Mouse (Mus musculus) myocyte (in vitro differentiated cells): ENCODE data around the gene Col4a2. TPM values are rescaled to one million over a fixed set of nuclear protein-coding genes. Genes with fewer than 3 reads are reported as not detected.

Experiments
- H3K27me3 ChIP-seq: one replicate; pipeline ENCODE4 v1.6.1; 2011; ENCODE audit not compliant: control insufficient read depth, insufficient read depth, insufficient read length
- H3K36me3 ChIP-seq: one replicate; pipeline ENCODE4 v1.6.1; 2011; ENCODE audit not compliant: control insufficient read depth, insufficient read depth
- H3K4me2 ChIP-seq: one replicate; pipeline ENCODE4 v1.6.1; 2011; ENCODE audit warnings: low read depth, control low read depth
- H3K4me3 ChIP-seq: one replicate; pipeline ENCODE4 v1.5.1; 2011; ENCODE audit warnings: mild to moderate bottlenecking, control low read depth, moderate library complexity
- H3K79me2 ChIP-seq: one replicate; pipeline ENCODE4 v1.6.1; 2011; ENCODE audit not compliant: control insufficient read depth, insufficient read depth
- H3ac ChIP-seq: one replicate; pipeline ENCODE4 v1.6.1; 2011; ENCODE audit not compliant: control insufficient read depth, insufficient read length
- CEBPB ChIP-seq: IDR thresholded peaks from 2 replicates; pipeline ENCODE4 v1.6.1; 2011; ENCODE audit warnings: mild to moderate bottlenecking, moderate library complexity; ENCODE audit not compliant: poor library complexity, insufficient read depth, severe bottlenecking
- E2F4 ChIP-seq: IDR thresholded peaks from one replicate; pipeline ENCODE4 v1.6.1; 2011; ENCODE audit warnings: mild to moderate bottlenecking, control low read depth, moderate library complexity; ENCODE audit not compliant: insufficient read depth
- MAX ChIP-seq: IDR thresholded peaks from one replicate; pipeline ENCODE4 v1.6.1; 2011; ENCODE audit warnings: low read depth, mild to moderate bottlenecking, control low read depth
- MYOD1 ChIP-seq, 3 experiments: IDR thresholded peaks; one replicate each; pipeline ENCODE4 v1.6.1; 2011; ENCODE audit warnings: control low read depth in 2 of 3, low read depth in 2 of 3, mild to moderate bottlenecking in 2 of 3, moderate library complexity in 1 of 3; ENCODE audit not compliant: insufficient read length in 2 of 3, control insufficient read depth in 1 of 3
- MYOG ChIP-seq, 3 experiments: IDR thresholded peaks; one replicate each; pipeline ENCODE4 v1.6.1; 2011; ENCODE audit warnings: control low read depth in 2 of 3, low read depth in 2 of 3, mild to moderate bottlenecking in 2 of 3; ENCODE audit not compliant: insufficient read length in 2 of 3, control insufficient read depth in 1 of 3, insufficient read depth in 1 of 3
- POLR2A ChIP-seq: IDR thresholded peaks from one replicate; pipeline ENCODE4 v1.6.1; 2011; ENCODE audit warnings: low read depth, mild to moderate bottlenecking, control low read depth, moderate library complexity; ENCODE audit not compliant: insufficient read length
- POLR2AphosphoS2 ChIP-seq: IDR thresholded peaks from one replicate; pipeline ENCODE4 v1.6.1; 2011; ENCODE audit warnings: low read depth, control low read depth; ENCODE audit not compliant: insufficient read length
- REST ChIP-seq: IDR thresholded peaks from one replicate; pipeline ENCODE4 v1.6.1; 2011; ENCODE audit warnings: mild to moderate bottlenecking, control low read depth, moderate library complexity; ENCODE audit not compliant: insufficient read depth, insufficient read length
- SRF ChIP-seq: IDR thresholded peaks from one replicate; pipeline ENCODE4 v1.6.1; 2011; ENCODE audit warnings: low read depth; ENCODE audit not compliant: control insufficient read depth, insufficient read length
- TCF12 ChIP-seq: IDR thresholded peaks from one replicate; pipeline ENCODE4 v1.6.1; 2011; ENCODE audit warnings: mild to moderate bottlenecking, control low read depth; ENCODE audit not compliant: poor library complexity, insufficient read depth, severe bottlenecking
- TCF3 ChIP-seq: IDR thresholded peaks from one replicate; pipeline ENCODE4 v1.6.1; 2011; ENCODE audit warnings: low read depth, control low read depth; ENCODE audit not compliant: insufficient read length
- USF1 ChIP-seq: IDR thresholded peaks from one replicate; pipeline ENCODE4 v1.6.1; 2011; ENCODE audit warnings: low read depth, mild to moderate bottlenecking, control low read depth, moderate library complexity
- polyA plus RNA-seq: library from polyadenylated mRNA; unstranded; fragments of >200 nt; fragmentation: generic; extraction: Trizol; gene quantifications from one replicate; pipeline ENCODE4 v1.2.1, GENCODE M21; 2012; ENCODE audit warnings: missing spikeins

Gene Col4a2
- polyA plus RNA-seq, 1 experiment = 47.3 TPM

GRCm38 (mm10) chr8:11470694-11471093 lies 158.1 kb downstream of the Col4a2 start:
- no peaks in the 10 kb centered on the region for H3K27me3 ChIP-seq
- H3ac ChIP-seq = no peak overlapping the region
- H3K79me2 ChIP-seq = no peaks in the 10 kb centered on the region
- TF ChIP-seq POLR2A (no peak), TCF12 (no peak), MYOD1 (IDR thresholded peaks at IDR 0.05; ENCODE audit: control insufficient read depth in 1 of 3, insufficient read length in 2 of 3, low read depth in 2 of 3) (no peak), SRF (no peak), POLR2AphosphoS2 (no peak), USF1 (no peak), REST (no peak), MYOG (IDR thresholded peaks at IDR 0.05; ENCODE audit: control insufficient read depth in 1 of 3, insufficient read depth in 1 of 3, insufficient read length in 2 of 3, low read depth in 2 of 3) (no peak), E2F4 (no peak), MAX (no peak), CEBPB (no peak), TCF3 (no peak)
- H3K4me2 ChIP-seq = no peak overlapping the region
- H3K36me3 ChIP-seq = no peaks in the 10 kb centered on the region
- no peak overlapping the region for H3K4me3 ChIP-seq

- no peak overlapping the region for H3K4me3 ChIP-seq
- no peaks in the 10 kb centered on the region for H3K36me3 ChIP-seq
- H3K4me2 ChIP-seq = no peak overlapping the region
- H3K79me2 ChIP-seq = no peaks in the 10 kb centered on the region
- no peak for TF ChIP-seq TCF12
- no peak for TF ChIP-seq CEBPB
- no peak for TF ChIP-seq MYOG (IDR thresholded peaks at IDR 0.05; ENCODE audit: control insufficient read depth in 1 of 3, insufficient read depth in 1 of 3, insufficient read length in 2 of 3, low read depth in 2 of 3)
- TF ChIP-seq MYOD1 (IDR thresholded peaks at IDR 0.05; ENCODE audit: control insufficient read depth in 1 of 3, insufficient read length in 2 of 3, low read depth in 2 of 3) = no peak
- TF ChIP-seq SRF = no peak
- no peak for TF ChIP-seq REST
- TF ChIP-seq POLR2A = no peak
- no peak for TF ChIP-seq TCF3
- TF ChIP-seq E2F4 = no peak
- H3ac ChIP-seq = no peak overlapping the region
- no peaks in the 10 kb centered on the region for H3K27me3 ChIP-seq
Measured at GRCm38 (mm10) chr8:11471309-11471708, 158.7 kb downstream of the Col4a2 start.

GRCm38 (mm10) chr8:11473072-11473471 lies 160.5 kb downstream of the Col4a2 start:
- Histone ChIP-seq H3K79me2 (no peaks in the 10 kb centered on the region), H3K4me2 (no peak overlapping the region), H3K36me3 (no peaks in the 10 kb centered on the region), H3K27me3 (peaks cover 2% of the 10 kb centered on the region), H3K4me3 (no peak overlapping the region), H3ac (no peak overlapping the region)
- TF ChIP-seq REST (no peak), MAX (no peak), E2F4 (no peak), TCF12 (no peak), SRF (no peak), MYOD1 (IDR thresholded peaks at IDR 0.05; ENCODE audit: control insufficient read depth in 1 of 3, insufficient read length in 2 of 3, low read depth in 2 of 3) (no peak), POLR2AphosphoS2 (no peak), USF1 (no peak), MYOG (IDR thresholded peaks at IDR 0.05; ENCODE audit: control insufficient read depth in 1 of 3, insufficient read depth in 1 of 3, insufficient read length in 2 of 3, low read depth in 2 of 3) (no peak)

- Histone ChIP-seq H3K36me3 (no peaks in the 10 kb centered on the region), H3K4me2 (no peak overlapping the region), H3ac (no peak overlapping the region), H3K27me3 (peaks cover 6% of the 10 kb centered on the region), H3K79me2 (no peaks in the 10 kb centered on the region), H3K4me3 (no peak overlapping the region)
- TF ChIP-seq CEBPB (no peak), E2F4 (no peak), POLR2A (no peak), MYOD1 (IDR thresholded peaks at IDR 0.05; ENCODE audit: control insufficient read depth in 1 of 3, insufficient read length in 2 of 3, low read depth in 2 of 3) (no peak)
Measured at GRCm38 (mm10) chr8:11475397-11475796, 162.8 kb downstream of the Col4a2 start.

- Histone ChIP-seq H3K4me3 (no peak overlapping the region), H3K36me3 (no peaks in the 10 kb centered on the region), H3ac (no peak overlapping the region), H3K4me2 (no peak overlapping the region), H3K27me3 (peaks cover 6% of the 10 kb centered on the region), H3K79me2 (no peaks in the 10 kb centered on the region)
- no peak for TF ChIP-seq POLR2AphosphoS2
- TF ChIP-seq E2F4 = no peak
- no peak for TF ChIP-seq MYOD1 (IDR thresholded peaks at IDR 0.05; ENCODE audit: control insufficient read depth in 1 of 3, insufficient read length in 2 of 3, low read depth in 2 of 3)
- TF ChIP-seq CEBPB = no peak
- no peak for TF ChIP-seq MAX
- no peak for TF ChIP-seq TCF3
- TF ChIP-seq TCF12 = no peak
- TF ChIP-seq MYOG (IDR thresholded peaks at IDR 0.05; ENCODE audit: control insufficient read depth in 1 of 3, insufficient read depth in 1 of 3, insufficient read length in 2 of 3, low read depth in 2 of 3) = no peak
- no peak for TF ChIP-seq SRF
- TF ChIP-seq REST = no peak
- TF ChIP-seq POLR2A = no peak
- no peak for TF ChIP-seq USF1
Measured at GRCm38 (mm10) chr8:11475876-11476275, 163.3 kb downstream of the Col4a2 start.
